Mouse (Mus musculus): ENCODE data around the gene Thnsl1.

Gene Thnsl1

DNA sequence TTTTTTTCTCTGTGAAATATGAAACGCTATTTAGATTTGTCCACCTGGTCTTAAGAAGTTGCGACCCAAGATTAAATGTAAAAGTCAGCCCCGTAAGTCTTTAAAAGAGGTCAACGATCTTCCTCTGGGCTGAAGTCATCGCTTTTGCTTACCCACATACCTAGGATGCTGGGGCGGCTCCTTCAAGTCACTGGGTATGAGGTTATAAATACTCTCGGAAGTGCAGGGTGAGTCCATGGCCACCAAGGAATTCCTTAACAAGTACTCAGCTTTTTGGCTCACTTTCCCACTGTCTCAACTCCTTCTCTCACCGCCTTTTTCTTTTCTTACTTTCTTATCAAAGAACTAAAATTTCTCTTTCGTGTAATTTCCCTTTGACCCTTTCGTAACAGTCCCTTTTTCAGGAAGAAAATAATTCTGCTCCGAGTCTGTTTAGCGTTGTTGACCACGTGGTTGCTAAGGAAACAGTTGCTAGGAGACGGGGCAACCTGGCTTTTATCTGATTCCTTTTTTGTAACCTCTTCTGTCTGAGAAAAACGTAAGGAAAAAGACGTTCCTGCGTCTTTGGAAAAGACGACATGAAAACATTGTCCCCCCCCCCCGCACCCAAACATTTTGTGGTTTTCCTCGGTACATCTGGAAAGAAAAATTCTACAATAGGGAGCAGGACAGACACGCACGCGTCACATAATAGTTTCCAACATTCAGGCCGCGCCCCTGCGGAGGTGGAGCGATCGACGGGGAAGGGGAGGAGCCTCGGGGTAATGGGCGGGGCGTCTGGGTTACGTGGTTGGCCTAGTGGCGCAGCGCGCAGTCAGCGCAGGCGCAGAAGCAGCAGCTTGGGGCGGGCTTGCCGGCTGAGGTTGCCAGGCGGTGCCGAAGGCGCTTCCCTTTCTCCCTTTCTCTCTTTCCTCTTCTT is at the start of gene Thnsl1, which contains the start of gene Enkur:
Thnsl1 (plus strand) TSS at position 813 of the 919 bp plus-strand sequence.
Enkur (minus strand) TSS at position 454 of the 919 bp plus-strand sequence.
- DNase-seq (ENCODE audit: low spot score): peak; percentile 98

DNA sequence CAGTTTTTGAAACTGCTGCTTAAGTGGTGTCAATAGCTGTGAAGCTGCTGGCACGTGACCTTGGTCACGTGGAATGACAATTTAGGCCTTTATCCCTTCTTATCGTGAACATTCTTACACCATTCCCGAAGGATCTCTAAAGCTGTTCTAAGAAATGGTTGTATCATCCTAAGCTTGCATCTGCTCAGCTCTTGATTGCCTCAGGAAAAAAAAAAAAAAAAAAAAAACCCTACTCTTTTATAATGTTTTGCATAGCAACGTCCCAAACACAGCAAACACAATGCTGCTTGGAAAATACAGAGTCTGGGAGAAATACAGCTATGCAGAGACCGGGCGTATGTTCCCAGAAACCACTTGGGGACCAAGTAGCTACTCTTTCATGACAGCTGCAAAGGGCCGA is 41.2 kb upstream of the Thnsl1 start:
- DNase-seq (ENCODE audit: low spot score): no peak

DNA sequence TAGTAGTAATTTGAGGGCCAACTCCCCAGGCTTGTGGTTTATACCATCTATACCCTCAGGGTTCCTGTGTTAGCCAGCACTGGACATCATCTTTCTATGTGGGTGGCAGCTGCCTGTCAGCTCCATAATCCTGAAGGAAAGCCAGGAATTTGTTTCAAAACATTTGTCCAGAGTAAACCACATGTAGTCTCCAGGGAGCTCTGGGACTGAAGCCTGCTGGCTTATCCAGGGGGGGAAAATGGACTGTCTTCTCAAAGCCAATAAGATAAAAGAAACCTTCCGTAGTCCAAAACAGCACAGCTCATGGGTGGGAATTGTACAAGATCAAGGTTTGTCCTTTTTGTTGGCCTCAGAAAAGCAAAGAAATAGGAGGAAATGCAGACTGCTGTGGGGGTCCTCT is 37.6 kb upstream of the Thnsl1 start:
- DNase-seq (ENCODE audit: low spot score): no peak

DNA sequence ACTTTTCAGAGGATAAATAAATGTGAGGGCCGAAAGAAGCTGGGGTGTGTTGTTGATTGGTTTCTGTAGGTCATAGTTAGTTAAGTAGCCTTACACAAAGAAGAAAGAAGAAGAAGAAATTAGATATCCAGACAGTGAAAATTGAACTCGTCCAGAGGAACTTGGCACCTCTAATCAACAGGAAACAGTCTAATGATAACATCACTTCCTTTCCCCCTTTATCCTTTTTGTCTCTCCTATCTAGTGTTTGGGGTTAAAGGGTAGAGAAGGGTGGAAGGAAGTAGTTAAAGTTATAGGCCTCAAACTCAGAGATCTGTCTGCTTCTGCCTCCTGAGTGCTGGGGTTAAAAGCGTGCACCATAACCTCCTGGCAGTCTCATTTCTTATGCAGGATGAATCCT is 32.7 kb upstream of the Thnsl1 start:
- no peak for DNase-seq (ENCODE audit: low spot score)

DNA sequence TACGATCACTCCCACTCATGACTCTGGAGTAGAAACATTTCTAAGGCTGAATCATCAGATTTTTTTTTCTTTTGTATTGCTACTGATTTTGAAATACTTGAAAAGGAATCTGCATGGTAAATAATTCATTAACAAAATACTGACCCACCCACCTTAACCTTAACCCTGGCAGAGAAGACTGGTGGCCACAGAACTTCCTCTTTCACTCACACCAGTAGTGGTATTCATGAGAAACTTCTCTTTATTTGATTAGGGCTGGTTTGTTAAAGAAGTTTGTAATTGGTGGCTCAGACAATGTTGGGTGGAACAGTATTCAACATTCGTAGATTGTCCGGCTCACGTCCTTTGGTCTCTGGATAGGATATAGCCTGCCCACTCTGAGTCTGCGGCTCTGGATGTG is 26.4 kb upstream of the Thnsl1 start:
- peak; percentile 16 for DNase-seq (ENCODE audit: low spot score)

DNA sequence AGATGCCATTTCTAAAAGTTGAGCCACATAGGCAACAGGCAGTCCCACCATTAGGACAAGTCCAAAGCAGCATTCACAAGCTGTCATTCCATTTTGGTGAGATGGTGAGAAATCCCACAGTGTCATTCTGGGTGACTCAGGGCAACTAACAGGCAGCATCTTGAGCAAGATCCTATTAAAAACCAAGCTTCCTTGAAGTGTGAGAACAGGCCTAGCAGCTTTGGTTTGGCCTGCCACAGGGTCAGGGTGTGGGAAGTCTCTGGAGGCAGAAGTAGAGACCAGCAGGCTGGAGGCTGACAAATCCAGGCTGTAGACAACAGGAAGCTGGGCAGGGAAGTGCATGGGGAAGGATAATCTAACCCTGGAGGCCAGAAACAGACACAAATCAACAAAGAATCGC is 22.7 kb upstream of the Thnsl1 start:
- peak; percentile 58 for DNase-seq (ENCODE audit: low spot score)

DNA sequence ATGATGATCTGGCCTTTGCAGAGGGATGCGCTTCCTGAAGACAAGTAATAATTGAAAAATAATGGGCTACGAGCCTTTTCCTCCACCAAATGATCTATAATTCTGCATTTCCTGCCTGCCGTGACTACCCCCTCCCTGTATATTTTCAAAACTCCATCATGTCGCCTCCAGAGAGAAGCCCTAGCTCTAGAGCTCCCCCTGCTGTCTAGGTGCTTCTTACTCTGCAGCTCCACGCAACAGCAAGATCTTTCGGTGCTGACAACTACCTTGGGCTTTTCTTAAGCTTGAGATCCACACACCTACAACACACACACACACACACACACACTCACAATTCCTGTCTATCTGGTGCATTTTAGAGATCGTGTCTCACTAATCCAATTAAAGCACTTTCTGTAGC is 17.9 kb upstream of the Thnsl1 start:
- DNase-seq (ENCODE audit: low spot score): peak; percentile 67

DNA sequence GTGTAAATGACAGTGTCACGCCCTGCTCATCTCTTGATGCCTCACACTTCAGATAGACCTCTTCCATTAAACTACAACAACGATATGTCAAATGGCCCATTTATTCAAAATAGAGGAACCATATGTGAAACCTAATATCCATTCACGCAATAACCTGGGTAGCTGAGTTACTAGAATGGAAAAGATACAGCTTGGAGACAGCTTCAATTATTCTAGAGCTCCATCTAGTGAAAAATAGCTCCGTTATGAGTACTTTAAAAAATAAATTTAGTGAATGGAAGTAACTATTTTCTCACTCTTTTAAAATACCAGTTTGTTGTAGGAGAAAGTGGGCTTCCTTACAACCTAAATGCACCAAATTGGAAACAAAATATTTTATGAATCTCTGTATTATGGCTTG is 16.9 kb upstream of the Thnsl1 start:
- no peak for DNase-seq (ENCODE audit: low spot score)

DNA sequence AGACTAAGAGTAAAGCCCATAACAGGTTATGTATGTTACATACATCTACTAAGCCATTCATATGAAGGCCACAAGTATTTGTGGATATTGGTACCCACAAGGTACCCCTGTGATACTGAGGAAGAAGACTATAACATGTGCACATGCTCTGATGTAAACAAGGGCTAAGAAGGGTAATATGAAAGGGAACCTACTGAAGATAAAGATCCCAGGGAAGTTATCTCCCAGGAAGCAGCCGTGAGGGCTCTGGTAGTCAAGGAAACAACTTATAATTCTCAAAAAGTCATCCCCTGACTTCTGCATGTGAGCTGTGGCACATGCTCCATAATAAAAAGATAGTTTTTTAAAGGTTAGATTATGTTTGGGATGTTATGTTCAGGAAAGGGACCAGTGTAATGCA is 14.3 kb upstream of the Thnsl1 start:
- DNase-seq (ENCODE audit: low spot score): no peak

DNA sequence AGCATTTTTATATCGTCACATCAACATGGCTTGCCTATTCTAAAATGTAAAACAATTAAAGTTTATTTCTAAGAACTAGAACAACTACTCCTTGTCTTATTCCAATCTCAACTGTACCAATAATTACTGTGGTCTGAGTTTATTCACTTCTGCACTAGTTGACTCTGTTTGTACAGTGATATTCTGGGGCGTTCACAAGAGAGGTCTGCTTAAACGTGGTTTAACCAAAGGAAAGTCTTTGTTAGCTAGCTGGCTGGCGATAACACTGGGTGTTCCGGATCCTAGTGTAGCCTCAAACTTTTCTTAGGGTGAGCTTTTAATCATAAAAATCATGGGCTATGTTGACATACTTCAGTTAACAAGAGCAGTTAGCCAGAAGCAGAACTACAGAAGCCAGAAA is 10.3 kb upstream of the Thnsl1 start:
- no peak for DNase-seq (ENCODE audit: low spot score)

DNA sequence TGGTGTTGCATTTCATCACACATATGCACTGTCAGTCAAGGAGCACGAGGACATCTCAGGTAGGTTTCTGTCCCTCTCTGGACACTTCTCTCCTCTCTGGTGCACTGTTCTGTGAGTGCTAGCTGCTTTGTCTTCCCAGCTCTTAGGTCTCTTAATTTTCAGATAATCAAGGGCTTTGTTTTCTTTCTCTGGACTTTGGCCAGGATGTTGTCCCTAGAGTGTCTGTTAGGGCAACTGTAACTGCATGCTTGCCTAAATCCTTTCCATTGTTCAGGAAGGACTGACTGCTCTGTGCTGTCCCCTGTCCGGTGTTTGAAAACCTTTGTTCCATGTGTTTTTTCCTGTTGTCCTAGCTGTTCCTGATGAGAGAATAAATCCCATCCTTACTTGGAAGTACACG is 6.5 kb upstream of the Thnsl1 start:
- DNase-seq (ENCODE audit: low spot score): no peak

DNA sequence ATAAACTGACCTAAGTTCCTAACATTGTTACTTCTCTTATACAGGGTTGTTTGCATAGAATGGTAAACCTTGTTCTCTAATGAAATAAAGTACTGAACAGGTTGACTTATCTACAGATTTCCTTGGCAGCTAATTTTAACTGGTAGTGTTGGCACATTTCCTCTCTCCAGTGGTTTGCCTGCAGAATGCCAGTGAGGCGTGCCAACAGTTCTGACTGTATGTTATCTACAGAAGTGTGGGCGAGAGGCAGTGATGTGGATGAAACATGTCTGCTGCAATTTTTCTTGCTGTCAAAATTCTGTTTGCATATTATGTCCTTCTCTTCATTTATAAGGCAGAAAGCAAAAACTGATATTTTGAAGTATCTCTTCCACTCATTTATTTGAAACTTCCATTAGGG is 2.8 kb upstream of the Thnsl1 start:
- no peak for DNase-seq (ENCODE audit: low spot score)

DNA sequence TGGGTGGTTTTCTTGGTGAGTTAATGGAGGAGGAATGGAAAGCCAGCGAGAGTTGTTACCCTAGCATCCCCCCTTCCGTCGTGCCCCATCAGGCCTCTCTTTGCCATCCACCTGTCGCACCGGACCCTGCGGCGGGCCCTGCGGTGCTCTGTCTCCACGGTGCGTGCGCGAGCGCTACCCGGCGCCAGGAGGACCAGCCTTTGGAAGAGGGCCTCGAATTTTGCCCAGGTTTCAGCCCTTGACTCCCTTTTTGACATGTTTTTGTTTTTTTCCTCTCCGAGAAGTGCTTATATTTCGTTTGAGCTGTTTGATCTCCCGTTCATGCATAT is 271 bp downstream of the Thnsl1 start:
- DNase-seq (ENCODE audit: low spot score): no peak

DNA sequence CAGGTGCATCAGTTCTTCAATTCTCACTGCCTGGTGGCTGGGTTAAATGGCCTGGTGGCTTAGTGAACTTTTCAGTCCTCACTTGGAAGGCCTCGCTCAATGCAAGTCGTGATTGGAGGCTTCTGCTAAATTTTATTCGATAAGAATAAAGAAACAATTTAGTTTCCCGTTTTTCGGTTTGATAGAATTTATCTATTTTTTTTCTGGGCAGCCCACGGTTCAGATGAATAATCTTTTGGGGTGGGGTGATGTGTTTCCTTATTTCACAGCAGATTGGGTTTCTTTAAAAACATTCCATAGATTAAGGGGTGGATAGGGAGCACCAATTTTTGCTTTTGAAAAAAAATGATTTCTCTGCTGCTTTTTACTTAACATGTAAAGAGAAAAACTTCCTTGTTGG is 754 bp downstream of the Thnsl1 start:
- no peak for DNase-seq (ENCODE audit: low spot score)

DNA sequence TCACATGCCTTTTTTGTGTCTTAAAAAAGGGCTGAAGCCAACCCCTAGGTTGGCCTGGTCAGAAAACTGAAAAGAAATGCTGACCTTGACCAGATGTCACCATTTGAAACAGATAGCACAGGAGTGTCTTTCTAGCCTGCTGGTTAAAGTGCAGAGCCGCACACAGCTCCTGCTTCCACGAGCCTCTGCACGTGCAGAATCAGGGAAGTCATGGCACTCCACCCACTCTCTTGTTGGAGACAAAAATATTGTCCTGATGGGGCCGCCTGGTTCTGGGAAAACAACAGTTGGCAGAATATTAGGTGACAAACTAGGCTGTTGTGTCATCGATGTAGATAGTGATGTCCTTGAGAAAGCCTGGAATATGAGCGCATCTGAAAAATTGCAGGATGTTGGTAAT is 5.8 kb downstream of the Thnsl1 start:
- DNase-seq (ENCODE audit: low spot score): no peak

DNA sequence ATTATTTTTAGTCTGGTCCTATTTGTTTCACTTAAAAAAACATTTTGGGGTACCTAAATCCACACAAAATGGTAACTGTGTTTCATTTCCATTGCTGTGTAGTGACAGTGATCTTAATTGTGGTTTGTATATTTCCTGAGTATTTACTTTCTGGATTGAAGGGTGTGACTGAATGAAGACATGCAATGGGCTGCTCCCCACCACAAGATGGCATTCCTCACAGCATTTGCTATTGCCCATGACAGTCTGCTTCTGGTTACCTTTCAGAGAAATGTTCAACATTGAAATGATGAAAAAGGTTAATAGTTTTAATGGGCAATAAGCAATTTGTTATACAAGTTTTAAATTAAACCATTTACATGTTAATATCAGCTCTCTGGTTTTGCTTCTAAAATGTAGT is 8.8 kb downstream of the Thnsl1 start:
- DNase-seq (ENCODE audit: low spot score): no peak

DNA sequence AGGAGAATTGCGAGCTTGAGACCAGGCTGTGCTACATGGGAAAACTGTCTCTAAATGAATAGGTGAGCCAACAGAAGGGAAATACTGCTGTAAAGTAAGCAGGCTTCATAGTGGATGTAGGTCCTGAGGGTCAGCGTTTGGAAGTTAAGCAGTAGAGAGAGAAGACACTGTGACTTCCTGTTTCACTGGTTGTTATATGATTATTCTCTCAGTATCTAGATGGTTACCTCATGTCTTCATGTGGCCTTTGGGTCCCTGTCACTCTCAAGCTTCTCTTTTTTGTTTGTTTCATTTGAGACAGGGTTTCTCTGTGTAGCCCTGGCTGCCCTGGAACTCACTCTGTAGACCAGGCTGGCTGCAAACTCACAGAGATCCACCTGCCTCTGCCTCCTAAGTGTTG is 9.8 kb downstream of the Thnsl1 start:
- no peak for DNase-seq (ENCODE audit: low spot score)

DNA sequence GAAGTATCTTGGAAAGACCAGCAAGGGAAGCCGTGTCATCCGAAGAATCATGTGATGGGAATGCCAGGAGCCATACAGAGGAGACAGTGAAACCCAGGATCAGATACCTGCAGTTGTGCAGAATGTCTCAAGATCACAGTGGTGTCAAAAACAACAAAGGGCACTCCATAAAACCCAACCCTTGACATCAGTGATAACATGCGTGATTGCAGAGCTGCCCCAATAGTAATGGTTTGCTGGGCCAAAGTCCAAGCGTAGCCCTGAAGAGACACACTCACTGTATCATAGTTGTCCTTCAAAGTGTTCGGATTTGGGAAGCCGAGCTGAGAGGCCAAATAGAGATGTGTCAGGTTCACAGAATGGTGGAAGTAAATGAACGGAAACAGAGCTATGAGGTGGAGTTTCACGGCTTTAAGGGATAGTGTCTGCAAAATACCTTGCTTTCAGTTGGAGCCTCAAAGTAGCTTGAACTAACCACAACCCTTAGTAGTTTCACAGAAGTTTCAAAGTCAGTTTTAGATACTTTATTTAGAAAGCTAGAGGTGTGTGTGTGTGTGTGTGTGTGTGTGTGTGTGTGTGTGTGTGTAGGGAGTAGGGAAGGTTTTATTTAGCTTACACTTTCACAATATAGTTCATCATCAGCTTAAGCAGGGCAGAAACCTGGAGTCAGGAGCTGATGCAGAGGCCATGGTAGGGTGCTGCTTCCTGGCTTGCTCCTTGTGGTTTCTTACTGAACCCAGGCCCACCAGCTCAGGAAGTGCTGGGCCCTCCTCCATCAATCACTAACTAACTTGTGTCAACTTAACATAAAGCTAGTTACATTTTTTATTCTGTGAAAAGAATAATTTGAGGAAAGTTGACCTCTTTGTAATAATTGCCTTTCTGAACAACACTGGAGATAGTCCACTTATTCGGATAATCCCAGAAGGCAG is 17.2 kb downstream of the Thnsl1 start:
- no peak for DNase-seq (ENCODE audit: low spot score)

DNA sequence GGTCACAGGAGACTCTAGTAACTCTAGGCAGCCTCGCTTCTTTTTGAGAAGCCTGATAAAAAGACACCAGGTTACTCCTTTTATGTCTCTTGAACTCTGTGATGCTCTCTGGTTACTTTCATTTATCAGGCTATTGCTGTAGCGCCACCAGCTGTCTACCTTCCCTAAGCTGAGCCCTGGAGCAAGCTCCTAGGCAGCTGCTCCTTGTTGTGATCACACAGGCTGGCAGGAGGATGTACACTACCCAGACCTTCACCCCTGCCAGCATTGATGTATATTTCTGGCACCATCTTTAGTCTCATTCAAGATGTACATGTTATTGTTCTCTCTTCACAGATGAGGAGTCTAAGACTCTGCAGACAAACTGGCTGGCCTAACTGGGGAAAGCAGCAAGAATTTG is 24.8 kb downstream of the Thnsl1 start:
- no peak for DNase-seq (ENCODE audit: low spot score)

DNA sequence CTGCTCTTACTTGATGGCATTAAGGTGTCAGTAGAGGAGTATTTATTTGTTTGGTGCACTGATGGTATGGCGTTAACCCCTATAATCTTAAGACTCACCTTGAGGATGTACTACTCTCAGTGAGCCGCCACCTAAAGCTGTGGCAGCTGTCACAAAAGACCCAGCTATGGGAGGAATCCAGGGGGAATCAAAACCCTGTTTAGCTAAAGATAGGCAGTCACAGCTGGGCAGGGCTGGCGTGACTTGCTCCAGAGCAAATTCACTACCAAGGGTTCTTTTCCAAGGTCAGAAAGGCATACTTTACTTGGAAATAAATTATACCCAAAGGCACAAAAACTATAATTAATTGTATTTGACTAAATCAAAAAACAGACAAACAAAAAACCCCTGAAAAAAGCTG is 25.6 kb downstream of the Thnsl1 start:
- DNase-seq (ENCODE audit: low spot score): no peak

DNA sequence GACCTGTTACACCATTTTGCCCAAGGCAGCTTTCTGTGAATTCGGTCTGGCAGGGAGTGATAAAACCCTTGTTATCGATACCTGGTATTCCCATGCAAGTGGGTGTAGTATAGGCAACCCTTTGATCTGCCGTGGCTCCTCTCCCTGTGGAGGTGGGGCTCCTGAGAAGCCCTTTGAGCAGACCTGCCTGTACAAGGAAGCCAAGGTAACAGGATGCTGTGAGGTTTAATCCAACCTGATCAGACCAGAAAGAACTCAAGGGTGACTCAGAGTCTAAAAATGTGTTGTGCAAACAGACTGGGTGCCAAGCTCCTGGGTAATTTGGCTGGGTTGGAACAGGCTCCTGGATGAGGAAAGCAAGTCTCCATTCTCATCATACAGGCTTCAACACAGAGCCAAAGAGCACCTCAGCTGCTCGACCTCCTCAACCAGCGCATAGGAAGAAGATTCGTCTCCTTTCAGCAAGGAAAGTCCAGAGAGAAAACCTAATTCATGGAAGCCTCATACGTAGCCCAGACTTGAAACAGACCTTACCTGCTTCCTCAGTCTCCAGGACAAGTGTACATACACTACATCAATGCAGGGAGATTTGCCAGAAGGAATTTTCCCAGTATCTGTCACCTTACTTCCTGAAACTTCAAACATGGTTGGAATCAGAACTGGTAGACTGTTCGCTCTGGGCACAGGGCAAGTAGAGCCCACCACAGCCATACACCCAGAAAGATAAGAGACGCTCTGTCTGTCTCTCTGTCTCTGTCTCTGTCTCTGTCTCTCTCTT is 29.5 kb downstream of the Thnsl1 start:
- peak; percentile 79 for DNase-seq (ENCODE audit: low spot score)

DNA sequence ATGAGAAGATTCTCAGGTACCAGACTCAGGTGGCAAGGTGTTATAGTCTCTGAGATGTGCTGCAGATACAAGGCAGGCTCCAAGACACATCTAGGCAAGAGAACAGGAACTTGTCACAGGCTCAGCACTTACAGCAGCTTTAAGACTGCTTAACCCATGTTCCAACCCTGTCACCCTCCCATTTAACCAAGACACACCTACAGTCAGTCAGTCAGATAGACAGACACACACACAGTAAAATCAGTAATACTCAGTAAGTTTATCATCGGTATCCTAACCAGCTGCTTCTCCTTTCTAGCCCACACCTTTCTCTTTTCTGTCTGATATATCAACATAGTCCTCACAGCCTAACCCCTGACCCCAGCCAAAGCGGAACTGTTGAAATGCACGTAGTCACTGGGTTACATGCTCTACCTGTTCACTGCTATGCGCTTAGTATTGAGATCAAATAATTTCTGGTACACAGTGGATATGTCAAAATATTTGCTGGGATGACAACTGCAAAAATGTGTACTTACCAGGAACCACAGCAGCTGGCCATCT is 30.4 kb downstream of the Thnsl1 start:
- no peak for DNase-seq (ENCODE audit: low spot score)
